Mouse (Mus musculus): ENCODE data around the gene Paf1. TPM values are rescaled to one million over a fixed set of nuclear protein-coding genes. Genes with fewer than 3 reads are reported as not detected.
"Not testable (repeated sequence)": the region's sequence is repeated elsewhere in the genome, so short reads cannot be mapped to it uniquely, and the experiment has no call there.

Paf1 gene
- polyA plus RNA-seq, 1 experiment = 41.4 TPM

GRCm38 (mm10) chr7:28381938-28382337 is 10.8 kb upstream of the Paf1 start:
- WGBS = 0% methylated on average over 20 of the region's 20 CpGs
- no peak for DNase-seq (ENCODE audit: low read depth, low spot score)

DNA sequence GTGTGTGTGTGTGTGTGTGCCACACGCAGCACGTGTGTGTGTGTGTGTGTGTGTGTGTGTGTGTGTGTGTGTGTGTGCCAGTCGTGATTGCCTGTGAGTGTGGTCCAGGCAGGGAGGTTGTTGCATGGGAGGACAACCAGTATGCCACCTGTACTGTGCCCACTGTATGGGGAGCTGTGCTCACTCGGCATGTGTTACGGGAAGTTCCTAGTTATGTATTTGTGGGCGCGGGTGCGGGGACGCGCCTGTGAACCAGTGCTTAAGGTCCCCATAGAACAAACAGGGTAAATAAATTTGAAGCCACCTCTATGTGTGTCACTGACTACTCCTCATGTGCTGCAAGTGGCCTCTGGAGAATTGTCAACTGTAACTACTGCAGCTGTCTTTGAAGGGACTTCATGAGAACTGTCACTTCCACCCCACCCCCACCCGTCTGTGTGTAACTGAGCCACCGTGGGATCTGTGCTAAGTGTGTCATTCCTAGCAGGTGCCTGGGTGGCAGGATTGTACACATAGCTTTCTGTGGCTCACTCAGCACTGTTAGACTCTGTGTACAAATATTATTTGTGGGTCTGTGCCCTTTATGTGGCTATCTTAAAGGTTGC is 10.3 kb upstream of the Paf1 start:
- no peak for DNase-seq (ENCODE audit: low read depth, low spot score)
- WGBS = 4% methylated on average over 11 of the region's 12 CpGs

DNA sequence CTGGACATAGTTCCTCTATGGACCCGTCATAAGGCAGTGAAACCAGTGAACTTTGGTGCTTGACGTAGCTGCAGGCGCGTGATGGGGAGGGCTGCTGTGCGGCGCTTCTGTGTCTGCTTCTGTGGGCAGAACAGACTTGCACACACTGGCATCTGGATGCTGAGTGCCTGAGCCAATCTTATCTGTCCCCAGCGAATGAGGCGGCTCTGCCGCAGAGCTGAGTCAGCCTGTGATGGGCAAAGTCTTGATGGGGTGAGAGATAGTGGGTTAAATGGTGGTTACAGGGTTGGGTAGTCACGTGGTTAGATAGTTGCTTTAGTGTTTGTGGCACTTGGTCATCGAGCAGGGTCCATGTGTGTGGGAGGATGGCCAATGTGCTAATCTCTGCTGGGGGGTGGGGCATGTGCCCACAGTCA is 9.8 kb upstream of the Paf1 start:
- 9% methylated on average over 11 of the region's 11 CpGs for WGBS
- DNase-seq (ENCODE audit: low read depth, low spot score) = no peak

DNA sequence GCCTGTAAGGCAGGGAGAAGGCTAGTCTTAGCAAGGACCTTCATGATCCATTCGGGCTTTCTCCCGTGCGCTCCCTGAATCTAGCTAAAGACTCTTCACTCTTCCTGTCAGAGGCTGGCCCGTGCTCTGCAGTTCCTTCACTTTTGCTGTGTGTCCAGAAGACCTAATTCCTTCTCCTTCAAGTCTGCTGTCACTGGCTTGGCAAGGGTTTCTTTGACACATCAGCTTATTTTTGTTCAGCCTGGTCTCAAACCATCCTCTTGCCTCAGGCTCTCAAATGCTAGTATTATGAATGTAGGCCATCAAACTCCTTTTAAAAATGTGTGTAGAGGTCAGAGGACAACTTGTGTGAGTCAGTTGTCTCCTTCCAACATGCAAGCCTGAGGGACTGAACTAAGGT is 9.1 kb upstream of the Paf1 start:
- WGBS = 63% methylated on average over 4 of the region's 4 CpGs
- no peak for DNase-seq (ENCODE audit: low read depth, low spot score)

DNA sequence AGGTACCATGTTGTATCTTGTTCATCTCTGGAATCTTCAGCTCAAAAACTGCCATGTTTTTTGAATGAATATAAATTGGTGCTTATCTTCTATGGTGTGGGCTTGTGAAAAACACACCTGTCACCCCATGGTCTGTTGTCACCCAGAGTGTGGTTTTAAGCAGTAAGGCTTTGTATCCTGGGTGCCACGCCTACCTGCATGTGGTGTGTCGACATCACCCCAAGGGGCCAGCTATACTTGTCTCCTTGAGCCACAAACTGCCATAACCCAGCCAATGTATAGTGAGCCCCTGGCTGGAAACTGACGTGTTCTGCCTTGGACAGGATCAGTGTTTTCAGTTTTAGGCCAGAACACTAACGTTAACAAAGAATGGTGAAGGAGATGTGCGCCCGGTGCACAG is 8.6 kb upstream of the Paf1 start:
- DNase-seq (ENCODE audit: low read depth, low spot score) = no peak
- WGBS = 70% methylated on average over 6 of the region's 6 CpGs

DNA sequence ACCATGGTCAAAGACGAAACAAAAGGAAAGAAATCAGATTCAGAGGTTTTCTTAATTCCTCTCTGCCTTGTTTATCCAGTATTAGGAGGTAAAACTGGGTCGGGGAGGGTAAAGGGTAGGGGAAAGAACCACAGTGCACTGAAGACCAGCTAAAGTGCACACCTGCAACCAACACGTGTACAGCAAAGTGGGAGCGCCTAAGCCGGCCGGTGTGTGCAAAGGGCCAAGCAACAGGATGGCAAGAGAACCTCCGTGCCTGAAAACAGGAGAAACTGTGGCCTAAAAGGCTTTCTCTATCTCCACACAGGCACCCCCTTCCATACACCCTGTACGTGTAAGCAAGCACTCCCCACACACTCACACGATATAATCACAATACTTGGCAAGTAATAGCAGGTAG is 7.6 kb upstream of the Paf1 start:
- DNase-seq (ENCODE audit: low read depth, low spot score) = no peak
- WGBS = 88% methylated on average over 9 of the region's 9 CpGs

DNA sequence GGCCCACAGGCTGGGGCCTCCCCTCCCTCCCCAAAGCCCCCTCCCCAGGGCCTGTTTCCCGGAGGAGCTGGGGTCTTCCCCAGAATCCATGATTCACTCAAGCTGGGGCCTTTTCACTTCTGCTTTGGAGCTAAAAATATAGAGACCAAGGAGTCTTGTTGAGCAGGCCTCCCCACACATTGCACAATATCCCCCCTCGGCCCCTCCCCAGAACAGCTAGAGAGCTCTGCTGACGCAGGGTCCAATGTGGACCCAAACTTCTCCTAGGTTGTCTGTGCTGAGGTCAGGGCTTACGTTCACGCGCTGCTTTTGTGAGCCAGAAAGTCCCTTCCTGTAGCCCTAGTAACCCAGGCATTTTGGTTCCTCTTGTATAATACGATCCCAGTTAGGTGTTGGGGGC is 6.7 kb upstream of the Paf1 start:
- DNase-seq (ENCODE audit: low read depth, low spot score) = no peak
- WGBS = 68% methylated on average over 7 of the region's 7 CpGs

DNA sequence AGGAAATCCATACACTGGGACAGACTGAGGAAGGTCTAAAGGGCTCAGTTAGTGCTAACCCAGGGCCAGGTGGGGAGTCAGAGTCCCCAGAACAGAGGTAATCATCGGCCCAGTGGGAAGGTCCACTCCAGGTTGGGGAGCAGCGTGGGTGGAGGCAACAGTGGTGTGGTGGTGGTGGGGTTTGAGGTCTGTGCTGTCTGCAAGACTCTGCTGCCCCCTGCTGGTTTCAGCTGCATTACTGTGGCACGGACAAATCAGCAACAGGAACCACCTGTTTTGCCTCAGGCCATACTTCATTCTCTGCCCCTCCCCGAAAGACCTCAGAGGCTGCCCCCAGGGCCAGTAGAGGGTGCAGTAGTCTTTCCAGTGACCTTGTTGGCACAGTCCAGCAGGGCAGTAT is 6.3 kb upstream of the Paf1 start:
- WGBS = 2% methylated on average over 4 of the region's 4 CpGs
- DNase-seq (ENCODE audit: low read depth, low spot score) = no peak

GRCm38 (mm10) chr7:28386877-28387276 is 5.9 kb upstream of the Paf1 start:
- 73% methylated on average over 6 of the region's 6 CpGs for WGBS
- not testable (repeated sequence) for DNase-seq (ENCODE audit: low read depth, low spot score)

DNA sequence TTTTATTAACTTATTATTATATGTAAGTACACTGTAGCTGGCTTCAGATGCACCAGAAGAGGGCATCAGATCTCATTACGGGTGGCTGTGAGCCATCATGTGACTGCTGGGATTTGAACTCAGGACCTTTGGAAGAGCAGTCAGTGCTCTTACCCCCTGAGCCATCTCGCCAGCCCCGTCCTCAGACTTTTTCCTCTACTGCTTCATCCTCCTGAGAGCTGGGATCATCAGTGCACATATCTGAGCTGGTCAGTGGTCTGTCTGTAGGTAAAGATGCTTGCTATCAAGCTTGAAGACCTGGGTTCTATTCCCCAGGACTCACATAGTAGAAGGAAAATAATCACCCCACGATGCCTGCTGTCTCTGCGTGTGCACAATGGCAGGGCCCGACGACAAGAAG is 5.4 kb upstream of the Paf1 start:
- not testable (repeated sequence) for DNase-seq (ENCODE audit: low read depth, low spot score)
- WGBS = 79% methylated on average over 7 of the region's 7 CpGs

- DNase-seq (ENCODE audit: low read depth, low spot score) = no peak
- WGBS = 98% methylated on average over 3 of the region's 3 CpGs
These were observed 2.4 kb upstream of the Paf1 start for GRCm38 (mm10) chr7:28390331-28390730.

DNA sequence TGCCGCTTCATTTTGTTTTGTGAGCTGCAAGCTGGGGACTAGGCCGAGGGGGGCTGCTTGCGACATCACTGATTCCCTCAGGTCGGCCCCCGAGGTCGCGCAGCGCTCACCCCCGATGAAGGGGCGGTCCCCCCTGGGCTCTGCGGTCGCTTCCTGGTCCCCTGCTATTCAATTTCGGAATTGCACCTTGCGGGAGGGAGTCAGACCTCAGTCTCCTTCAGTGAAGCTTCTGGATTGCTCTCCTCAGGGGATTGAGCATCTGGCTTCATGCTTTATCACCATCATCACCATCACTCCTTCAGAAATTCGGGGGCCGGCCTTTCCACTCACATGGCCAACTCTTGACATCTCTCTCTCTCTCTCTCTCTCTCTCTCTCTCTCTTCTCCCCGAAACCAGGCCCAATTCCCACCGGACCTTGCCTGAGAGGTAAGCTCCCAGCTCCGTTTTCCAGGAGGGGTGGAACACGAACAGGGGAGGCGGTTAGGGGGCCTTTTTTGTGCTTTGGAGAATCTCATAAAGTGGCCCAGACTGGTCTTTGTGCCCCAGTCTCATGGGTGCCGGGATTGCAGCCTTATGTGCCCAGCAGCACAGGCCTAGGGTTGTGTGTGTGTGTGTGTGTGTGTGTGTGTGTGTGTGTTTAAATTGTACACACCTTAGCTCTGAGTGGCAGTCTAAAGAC is 661 bp downstream of the Paf1 start:
- 2% methylated on average over 22 of the region's 22 CpGs for WGBS
- no peak for DNase-seq (ENCODE audit: low read depth, low spot score)

DNA sequence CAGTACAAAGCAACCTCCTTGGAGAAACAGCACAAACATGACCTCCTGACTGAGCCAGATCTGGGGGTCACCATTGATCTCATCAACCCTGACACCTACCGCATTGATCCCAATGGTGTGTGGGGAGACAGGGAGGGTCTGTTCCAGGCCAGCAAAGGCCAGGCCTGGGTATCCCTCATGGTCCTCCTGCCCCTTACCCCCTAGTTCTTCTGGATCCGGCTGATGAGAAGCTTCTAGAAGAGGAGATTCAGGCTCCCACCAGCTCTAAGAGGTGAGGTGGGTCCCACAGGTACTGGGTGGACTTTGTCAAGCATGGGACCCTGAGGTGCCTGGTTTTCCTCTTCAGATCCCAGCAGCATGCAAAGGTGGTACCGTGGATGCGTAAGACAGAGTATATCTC is 2.7 kb downstream of the Paf1 start:
- no peak for DNase-seq (ENCODE audit: low read depth, low spot score)
- 97% methylated on average over 4 of the region's 4 CpGs for WGBS

- 60% methylated on average over 3 of the region's 3 CpGs for WGBS
- DNase-seq (ENCODE audit: low read depth, low spot score) = no peak
These were observed 5.2 kb downstream of the Paf1 start for GRCm38 (mm10) chr7:28398000-28398399.

GRCm38 (mm10) chr7:28398696-28399340 is 6.1 kb downstream of the Paf1 start:
- 92% methylated on average over 10 of the region's 10 CpGs for WGBS
- DNase-seq (ENCODE audit: low read depth, low spot score) = no peak

- WGBS = 100% methylated on average over 1 of the region's 1 CpGs
- no peak for DNase-seq (ENCODE audit: low read depth, low spot score)
These were observed 8.3 kb downstream of the Paf1 start for GRCm38 (mm10) chr7:28401030-28401429.

DNA sequence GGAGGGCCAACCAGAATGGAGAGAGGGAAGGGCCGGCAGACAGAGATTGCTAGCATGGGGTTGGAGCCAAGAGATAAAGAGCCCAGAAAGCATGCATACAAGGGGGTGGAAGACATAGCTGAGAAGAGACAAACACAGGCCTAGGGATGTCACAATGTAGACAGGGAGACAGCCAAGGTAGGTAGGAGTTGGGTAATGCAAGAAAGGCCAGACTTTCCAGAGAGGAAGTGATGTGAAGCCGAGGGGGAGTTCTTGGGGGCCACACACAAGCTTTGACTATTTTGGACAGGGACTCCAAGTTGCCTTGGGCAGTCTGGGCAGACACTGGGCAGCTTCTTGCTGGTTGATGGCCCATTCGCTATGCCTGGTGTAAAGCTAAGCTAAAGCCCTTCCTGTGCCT is 9.2 kb downstream of the Paf1 start:
- WGBS = 76% methylated on average over 3 of the region's 3 CpGs
- no peak for DNase-seq (ENCODE audit: low read depth, low spot score)

DNA sequence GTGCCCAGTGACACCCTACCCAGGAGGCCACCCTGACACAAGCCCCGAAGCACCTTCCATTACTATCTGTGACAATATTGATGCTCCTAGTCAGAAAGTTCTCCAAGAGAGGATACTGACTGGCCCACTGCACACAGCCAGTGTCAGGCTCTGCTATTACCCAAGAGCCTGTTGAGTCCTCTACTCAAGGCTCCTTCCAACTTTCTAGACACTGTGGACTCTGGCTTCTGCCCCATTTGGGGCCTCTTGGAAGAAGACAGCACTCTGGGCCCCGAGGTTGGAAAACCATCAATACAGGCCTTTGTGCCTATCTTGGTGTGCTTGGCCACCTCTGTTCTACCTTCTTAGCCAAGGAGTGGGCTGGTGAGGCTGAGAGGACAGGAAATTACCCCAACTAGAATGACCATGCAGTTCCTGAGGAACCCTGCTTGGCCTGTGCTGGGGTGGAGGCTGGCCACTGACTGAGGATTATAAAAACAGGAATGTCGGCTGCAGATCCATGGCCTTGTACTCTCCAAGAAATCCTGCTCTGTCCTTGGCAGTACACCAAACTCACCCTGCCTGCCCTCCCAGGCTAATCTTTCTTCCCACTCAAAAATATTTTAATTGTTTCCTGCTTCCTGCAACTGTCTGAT is 18.2 kb downstream of the Paf1 start:
- WGBS = 42% methylated on average over 3 of the region's 3 CpGs
- no peak for DNase-seq (ENCODE audit: low read depth, low spot score)

DNA sequence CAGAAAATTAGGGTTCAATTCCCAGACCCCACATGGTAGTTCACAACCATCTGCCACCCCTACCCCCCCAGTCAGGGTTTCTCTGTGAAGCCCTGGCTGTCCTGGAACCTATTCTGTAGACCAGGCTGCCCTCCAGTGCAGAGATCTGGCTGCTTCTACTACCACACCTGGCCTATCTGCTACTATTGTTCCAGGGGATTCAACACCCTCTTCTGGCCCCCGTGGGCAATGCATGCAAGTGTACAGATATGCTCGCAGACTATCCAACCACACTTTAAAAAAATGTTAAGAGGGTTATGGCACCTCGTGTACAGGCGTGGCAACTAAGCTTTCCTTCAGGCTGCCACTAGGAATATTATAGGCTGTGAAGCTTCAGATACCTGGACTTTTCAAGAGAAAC is 20.1 kb downstream of the Paf1 start:
- no peak for DNase-seq (ENCODE audit: low read depth, low spot score)
- WGBS = 49% methylated on average over 4 of the region's 4 CpGs

DNA sequence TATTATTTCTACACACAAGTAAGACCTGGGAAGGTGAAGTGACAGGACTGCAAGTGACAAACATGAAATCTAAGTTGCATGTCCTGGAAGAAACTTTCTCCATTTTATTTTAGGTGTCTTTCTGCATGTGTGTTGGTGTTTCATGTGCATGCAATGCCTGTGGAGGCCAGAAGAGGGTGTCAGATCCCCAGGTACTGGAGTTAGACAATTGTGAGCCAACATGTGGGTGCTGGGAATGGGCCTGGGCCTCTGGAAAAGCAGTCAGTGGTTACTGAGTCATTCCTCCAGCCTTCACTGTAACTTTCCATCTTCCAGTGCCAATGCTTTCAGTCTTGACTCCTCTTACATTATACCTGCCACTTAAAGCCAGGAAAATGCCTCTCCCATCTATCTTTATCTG is 24.6 kb downstream of the Paf1 start:
- DNase-seq (ENCODE audit: low read depth, low spot score) = no peak

GRCm38 (mm10) chr7:28418096-28418670 is 25.4 kb downstream of the Paf1 start:
- 51% methylated on average over 8 of the region's 8 CpGs for WGBS
- DNase-seq (ENCODE audit: low read depth, low spot score) = no peak

All from large intestine, adult 2 months (tissue).